Mouse (Mus musculus) granulocyte monocyte progenitor cell, adult 5-6 weeks (primary cell): ENCODE measurements around the gene Mief2. TPM values are rescaled to one million over a fixed set of nuclear protein-coding genes. Genes with fewer than 3 reads are reported as not detected.
A peak's percentile ranks its signal among the peaks of the same experiment; 100 is the strongest.

Source experiments
- ATAC-seq: replicated peaks from 2 replicates; pipeline ENCODE4 v1.8.0; 2016; ENCODE audit warnings: mild to moderate bottlenecking, moderate TSS enrichment, inconsistent platforms; ENCODE audit not compliant: poor library complexity, severe bottlenecking
- total RNA-seq, 2 experiments: library from RNA; stranded (forward) in 1 of 2; stranded (reverse) in 1 of 2; fragments of 200-712, 200-1000 nt in 1 of 2; fragments of >200 nt in 1 of 2; fragmentation: Nextera tagmentation in 1 of 2; gene quantifications; 2 replicates each; pipeline ENCODE4 v1.2.3; 2014 to 2017

Mief2 gene
- total RNA-seq (2014; fragmentation: Nextera tagmentation) (4.1 and 6.4 TPM in 2 replicates), total RNA-seq (2017) (4.4 and 4.7 TPM in 2 replicates)

- peak; percentile 83 for ATAC-seq
Observed at GRCm38 (mm10) chr11:60728260-60728761, at the start of gene Mief2. Gene Mief2, plus strand, starts transcription at chr11:60728398.

DNA sequence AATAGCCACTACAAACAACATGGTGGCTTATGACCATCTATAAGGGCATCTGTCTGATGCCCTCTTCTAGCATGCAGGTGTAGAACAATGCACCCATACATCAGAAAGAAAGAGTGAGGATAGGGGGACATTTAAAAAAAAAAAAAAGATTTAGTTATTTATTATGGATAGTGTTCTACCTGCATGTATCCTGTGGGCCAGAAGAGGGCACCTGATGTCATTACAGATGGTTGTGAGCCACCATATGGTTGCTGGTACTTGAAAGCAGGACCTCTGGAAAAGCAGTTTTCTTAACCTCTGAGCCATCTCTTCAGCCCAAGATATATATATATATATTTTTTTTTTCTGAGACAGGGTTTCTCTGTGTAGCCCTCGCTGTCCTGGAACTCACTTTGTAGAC is 32.0 kb upstream of the Mief2 start:
- ATAC-seq, result no peak

- no peak for ATAC-seq
Observed at GRCm38 (mm10) chr11:60697561-60697960, 30.6 kb upstream of the Mief2 start.

GRCm38 (mm10) chr11:60698806-60699523 is 29.2 kb upstream of the Mief2 start:
- ATAC-seq, result peak; percentile 20

GRCm38 (mm10) chr11:60699524-60700075 is 28.6 kb upstream of the Mief2 start, which contains the start of gene Llgl1:
Gene Llgl1, plus strand, starts transcription at chr11:60699723.
- peak; percentile 71 for ATAC-seq

DNA sequence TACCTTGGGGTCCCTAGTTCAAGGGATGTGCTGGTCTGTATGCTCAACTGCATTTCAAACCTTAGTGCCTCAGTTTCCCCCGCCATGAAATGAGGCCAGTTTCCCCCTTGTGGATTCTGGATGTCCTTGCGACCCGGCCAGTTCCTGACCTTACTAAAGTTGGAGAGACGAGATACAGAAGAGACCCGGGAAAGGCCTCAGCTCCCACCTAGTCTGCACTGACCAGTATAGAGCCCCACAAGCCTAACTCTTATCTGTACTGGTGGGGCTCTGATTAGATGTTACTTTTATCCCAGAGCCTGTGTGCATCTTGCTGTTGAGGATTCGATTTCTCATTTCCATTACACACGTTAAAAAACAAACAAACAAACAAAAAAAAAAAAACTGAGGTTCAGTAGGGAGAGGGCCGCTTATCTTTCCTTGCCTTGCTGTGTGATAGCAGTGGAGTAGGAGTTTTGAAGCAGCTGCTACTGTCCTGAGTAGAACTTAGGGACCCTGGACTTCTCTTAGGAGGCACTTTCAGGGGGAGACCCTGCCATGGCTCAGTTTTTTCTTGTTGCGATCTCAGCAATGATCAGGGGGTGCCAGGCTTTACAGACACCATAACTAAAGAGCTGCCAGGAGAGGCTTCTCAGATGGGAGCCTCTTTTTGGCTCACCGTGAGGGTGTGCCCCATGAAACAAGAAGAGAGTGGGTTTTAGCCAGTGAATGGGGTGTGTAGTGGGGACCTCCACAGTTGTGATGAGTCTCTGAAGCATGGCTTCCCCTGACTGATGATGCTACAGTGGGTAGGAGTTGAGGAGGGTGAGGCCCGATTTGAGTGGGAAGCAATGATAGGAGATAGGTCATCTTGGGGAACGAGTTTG is 27.6 kb upstream of the Mief2 start:
- no peak for ATAC-seq

- no peak for ATAC-seq
Observed at GRCm38 (mm10) chr11:60701611-60702010, 26.6 kb upstream of the Mief2 start.

DNA sequence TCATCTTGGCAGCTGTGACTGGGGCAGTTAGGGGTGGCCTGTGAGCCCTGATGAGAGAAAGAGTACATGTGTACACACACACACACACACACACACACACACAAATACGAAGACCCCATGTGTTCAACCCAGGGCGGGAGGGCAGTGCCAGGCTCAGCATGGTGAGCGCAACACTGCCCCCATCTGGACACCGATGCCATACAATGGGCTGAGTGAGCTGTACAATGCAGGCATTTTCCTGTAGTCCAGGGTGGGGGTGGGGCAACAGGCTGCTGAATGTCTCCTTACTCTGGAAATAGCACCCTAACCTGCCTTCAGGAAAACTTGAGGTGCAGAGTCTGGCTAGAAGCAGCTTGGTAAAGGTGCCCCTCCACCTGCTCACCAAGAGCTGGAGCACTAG is 25.1 kb upstream of the Mief2 start:
- ATAC-seq, result peak; percentile 50

GRCm38 (mm10) chr11:60704023-60704880 is 23.9 kb upstream of the Mief2 start:
- no peak for ATAC-seq

GRCm38 (mm10) chr11:60705255-60705654 is 22.9 kb upstream of the Mief2 start:
- ATAC-seq, result no peak

DNA sequence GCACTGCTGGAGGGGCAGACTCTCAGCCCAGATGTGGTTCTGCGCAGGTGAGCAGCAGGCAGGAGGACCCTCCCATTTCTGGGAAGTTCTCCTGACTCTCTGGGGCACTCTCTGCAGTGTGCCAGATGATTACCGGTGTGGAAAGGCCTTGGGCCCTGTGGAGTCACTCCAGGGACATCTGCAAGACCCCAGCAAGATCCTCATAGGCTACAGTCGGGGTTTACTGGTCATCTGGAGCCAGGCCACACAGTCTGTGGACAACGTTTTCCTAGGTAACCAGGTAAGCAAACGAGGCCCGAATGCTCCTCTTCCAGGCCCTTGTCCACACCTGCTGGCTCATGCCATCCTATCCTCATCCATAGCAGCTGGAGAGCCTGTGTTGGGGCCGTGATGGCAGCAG is 22.1 kb upstream of the Mief2 start:
- no peak for ATAC-seq

- no peak for ATAC-seq
Observed at GRCm38 (mm10) chr11:60706696-60707480, 21.3 kb upstream of the Mief2 start.

DNA sequence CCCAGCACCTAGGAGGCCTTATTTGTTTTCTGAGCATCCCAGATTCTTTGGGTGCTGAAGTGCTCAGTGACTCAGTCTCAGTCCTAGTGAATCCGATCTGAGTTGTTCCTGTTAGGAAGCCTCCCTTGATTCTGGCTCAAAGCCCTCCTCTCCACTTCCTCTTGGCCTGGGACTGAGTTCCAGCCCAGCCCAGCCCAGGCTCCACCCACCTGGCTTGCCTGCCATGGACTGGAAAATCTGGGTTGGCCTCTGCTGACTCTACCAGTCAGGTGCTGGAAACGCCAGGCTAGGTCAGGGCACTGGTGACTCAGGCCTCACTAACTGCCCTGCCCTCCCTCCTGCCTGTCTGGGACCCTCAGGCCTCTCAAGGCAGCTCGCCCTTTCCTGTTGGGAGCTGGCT is 20.5 kb upstream of the Mief2 start:
- 0 out of 2 replicates have a peak, but pooled peaks have one; percentile 35 for ATAC-seq

- ATAC-seq, result no peak
Observed at GRCm38 (mm10) chr11:60708631-60709030, 19.6 kb upstream of the Mief2 start.

GRCm38 (mm10) chr11:60709481-60710465 is 18.4 kb upstream of the Mief2 start:
- ATAC-seq, result no peak

GRCm38 (mm10) chr11:60711218-60711617 is 17.0 kb upstream of the Mief2 start:
- ATAC-seq, result no peak

- ATAC-seq, result no peak
Observed at GRCm38 (mm10) chr11:60712040-60712439, 16.2 kb upstream of the Mief2 start.
